Mouse (Mus musculus) mesoderm, embryonic 11.5 days (tissue): Measurements from ENCODE around the gene Acap3.
A peak's percentile ranks its signal among the peaks of the same experiment; 100 is the strongest.

Source experiments
- DNase-seq: peaks from one replicate; pipeline ENCODE4 v3.0.0-alpha.2; 2012; ENCODE audit warnings: low read depth, low spot score

Gene Acap3

DNA sequence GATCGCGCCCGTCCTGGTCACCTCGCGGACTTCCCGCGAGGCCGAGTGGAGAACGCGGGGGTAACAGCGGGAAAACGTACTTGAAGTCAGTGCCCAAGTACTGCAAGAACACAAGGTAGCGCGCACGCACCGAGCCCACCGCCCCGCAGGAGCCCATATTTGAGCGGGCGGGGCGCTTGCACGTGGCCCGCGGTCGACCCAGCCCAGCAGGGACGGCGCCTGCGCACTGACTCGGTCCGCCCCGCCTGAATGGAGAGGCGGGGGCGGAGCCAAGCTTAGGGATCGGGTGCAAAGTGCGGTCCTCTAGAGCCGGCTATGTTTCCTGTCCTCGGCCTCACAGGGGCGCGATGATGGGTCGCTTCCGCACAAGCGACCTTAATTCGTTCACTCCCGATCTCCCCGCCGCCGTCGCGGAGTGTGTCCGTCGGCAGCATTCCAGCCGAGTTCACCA is at the start of gene Acap3, which contains the start of gene Pusl1:
Gene Acap3, plus strand, starts transcription at position 272 of the 451 bp plus-strand sequence.
Gene Pusl1, minus strand, starts transcription at position 231 of the 451 bp plus-strand sequence.
- peak; percentile 97 for DNase-seq

DNA sequence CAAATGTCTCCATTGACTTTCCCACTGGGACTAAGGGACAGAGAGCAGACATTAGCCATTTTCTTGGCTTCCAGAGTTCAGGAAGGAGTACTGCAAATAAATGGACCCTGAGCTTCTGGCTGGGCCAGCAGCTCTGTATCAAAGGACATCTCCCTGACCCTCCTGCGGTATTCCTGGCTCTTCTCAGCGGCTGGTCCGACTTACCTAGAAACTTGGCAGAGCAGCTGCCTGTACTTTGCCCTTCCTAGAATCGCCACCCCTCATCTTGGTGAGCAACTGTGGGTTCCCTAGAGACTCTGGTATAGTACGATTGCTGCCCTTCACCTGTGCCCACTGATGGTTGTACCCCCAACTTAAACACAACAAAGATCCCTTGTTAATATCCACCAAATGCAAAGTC is 48.4 kb upstream of the Acap3 start:
- no peak for DNase-seq

DNA sequence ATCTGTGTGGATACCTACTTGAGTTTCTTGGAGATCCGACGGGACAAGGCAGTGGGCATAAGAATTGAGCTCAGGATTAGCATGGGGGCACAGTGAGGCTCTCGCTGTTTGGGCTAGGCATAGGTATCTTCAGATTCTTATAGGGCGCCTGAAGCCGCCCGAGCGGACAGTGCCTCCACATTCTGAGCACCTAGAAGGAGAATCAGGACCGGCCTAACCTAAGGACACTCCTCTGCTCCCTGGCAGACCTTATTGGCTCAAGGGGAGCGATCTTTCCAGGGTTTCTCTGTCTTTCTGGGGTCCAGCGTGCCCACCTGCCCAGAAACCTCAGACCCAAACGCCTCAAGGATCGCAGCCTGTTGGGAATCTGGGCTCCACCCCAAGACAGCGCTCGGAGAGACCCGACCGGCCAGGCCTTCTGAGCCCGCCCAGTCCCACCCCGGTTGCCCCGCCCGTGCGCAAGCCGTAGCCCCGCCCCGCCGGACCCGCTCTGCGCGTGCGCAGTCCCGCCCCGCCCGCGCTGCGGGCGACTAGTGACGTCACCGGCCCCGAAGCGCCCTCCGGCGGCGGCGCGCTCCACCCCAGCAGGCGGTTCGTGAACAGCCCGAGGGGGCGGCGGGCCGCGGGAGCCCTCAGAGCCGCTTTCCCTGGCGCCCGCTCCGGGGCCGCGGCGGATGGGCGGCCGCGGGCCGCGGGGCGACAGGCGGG is 44.6 kb upstream of the Acap3 start, which contains the start of gene Dvl1:
Gene Dvl1, plus strand, starts transcription at position 532 of the 708 bp plus-strand sequence.
- peak; percentile 95 for DNase-seq

DNA sequence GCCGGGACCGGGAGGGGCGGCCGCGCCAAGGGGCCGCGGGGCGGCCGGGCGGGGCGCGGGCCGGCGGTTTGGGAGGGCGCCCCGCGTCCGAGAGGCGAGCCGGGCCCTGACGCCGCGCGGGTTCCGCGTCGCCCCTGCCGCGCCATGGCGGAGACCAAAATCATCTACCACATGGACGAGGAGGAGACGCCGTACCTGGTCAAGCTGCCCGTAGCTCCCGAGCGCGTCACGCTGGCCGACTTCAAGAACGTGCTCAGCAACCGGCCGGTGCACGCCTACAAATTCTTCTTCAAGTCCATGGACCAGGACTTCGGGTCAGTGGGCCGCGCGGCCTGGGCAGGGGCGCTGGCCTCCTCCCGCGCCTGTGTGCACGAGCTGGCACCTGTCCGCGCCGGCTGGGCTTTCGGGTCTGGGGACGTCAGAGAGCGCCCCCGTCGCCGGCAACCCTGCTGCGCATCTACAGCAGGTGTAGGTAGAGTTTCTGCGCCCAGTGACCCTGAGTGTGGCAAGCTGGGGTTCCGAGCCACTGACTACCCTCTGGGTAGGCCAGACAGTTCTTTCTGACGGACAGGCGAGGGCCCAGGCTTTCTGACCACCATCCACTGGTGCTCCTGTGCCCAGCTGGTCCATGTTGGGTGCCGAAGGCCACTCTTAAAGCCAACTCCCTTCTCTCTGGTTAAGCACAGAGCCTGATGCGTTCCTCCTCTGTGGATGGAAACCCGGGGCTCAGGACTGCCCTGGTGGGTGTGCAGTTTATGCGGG is 43.9 kb upstream of the Acap3 start:
- DNase-seq: peak; percentile 44

DNA sequence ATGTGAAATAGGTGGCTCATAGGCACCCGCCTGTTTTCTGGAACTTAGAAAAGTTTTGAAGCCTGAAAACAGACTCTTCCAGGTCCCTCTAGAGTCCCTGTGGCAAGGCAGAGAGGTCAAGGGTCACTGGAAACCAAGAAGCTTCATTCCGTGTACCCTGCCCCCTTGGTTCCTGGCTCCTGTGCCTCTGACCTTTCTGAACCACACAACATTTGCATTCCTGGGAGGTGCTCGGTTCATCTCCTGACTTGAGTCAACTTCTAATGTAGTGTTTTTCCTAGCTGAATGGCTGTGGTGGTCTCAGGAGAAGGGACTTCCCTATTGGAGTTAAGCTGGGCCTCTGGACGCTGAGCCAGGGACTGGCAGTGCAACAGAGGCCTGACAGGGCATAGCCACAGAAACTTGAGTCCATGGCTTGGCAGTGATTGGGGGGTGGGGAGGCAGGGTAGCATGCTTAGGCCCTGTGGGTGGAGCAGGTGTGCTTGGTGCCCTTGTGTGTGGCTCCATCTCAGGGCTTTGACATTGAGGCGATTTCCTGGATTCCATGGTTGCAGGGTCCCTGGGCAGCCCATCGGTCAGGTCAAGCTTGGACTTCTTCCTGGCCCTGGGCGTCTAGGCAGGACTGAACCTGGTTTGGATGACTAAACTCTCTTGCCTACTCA is 43.1 kb upstream of the Acap3 start:
- DNase-seq: no peak

DNA sequence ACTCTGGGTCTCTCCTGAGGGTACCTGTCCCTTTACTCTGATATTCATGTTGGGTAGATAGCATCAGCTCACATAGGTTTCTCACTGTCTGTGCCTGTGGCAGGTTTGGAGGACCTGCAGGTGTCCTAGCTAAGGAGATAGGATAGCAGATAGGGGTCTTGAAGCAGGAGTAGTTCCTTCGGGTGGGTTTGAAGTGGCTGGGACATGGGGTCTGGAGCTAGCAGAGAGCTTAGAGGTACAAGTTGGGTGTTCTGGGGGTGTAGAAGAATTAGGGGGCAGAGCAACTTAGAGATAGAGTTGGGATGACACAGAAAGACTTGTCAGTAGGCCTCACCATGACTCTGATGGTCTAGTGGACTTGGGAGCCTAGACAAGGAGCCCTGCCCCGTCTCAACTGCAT is 42.2 kb upstream of the Acap3 start:
- DNase-seq: no peak

DNA sequence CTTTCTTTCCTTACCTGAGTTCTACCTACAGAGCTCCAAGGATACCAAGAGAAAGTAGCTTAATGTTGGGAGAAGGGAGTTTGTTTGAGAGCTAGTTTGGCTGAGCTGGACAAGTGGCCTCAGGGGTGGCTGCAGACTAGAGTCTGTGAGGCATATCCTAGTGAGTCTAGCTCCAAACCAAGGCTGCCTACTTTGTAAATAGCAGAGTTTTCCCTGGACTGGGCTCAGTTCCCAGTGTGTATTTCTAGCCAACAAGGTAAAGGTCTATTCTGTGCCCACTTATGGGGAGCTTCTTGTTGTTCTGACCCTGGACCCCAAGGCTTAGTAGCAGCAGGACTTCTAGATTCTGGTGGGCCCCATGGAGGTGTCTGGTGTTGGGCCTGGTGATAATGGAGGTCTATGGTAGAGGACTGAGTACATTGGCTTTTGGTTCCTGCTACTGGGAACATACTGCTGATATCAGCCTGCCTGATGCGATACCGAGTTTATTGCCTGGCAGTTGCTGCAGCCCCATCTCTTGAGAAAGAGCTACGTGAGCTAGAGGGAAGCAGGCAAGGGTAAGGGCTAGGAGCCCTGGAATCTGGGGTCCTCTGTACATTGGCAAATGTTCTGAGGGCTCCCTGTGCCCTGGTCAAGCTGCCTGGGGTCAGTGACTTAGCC is 41.7 kb upstream of the Acap3 start:
- no peak for DNase-seq

DNA sequence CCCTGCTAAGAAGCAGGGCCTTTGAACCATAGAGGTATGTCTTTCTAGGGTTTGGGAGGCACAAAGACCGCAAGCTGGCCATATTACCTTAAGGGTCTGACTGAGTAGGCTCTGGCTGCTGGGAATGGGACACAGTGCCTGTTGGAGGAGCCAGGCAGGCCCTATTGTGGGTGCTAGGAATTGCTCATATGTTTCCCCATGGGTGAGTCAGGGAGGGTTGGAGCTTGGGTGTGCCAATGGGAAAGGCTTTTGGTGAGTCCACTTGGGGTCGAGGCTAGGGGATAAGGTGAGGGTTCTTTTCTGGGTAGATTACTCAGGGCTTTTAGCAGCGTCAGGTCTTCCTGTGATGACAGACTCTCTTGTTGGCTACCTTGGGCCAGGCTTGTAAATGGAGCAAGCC is 40.3 kb upstream of the Acap3 start:
- no peak for DNase-seq

DNA sequence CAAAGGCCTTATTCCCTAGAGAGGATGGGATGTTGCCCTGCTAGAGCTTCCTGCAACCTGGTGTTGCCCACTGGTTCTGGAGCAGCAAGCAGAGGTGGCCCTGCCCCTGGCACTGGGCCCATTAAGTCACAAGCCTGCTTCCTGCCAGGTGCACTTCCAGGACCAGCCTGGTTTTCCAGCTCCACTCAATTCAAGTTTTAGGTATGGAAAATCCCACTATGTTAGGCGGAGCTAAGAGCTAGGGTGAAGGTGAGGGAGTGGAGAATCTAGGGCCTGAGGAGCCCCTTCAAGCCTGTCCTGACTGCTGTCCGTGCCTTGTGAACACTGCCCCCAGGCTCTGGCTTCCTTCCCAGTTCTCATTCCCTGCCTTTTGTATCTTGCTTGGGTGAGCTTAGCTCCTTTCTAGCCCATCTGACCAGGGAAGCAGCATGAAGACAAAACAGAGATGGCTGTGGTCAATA is 39.6 kb upstream of the Acap3 start:
- no peak for DNase-seq

DNA sequence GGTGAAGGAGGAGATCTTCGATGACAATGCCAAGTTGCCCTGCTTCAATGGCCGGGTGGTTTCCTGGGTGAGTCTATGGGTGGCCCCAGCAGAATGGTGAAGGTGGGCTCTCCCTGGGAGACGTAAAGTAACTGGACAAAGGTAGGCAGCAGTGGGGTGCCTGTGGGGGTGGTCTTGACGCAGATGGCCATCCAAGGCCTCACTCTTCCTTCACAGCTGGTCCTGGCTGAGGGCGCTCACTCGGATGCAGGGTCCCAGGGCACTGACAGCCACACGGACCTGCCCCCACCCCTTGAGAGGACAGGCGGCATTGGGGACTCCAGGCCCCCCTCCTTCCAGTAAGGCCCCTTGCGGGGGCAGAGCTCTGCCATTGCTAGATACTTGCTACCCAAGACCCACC is 38.2 kb upstream of the Acap3 start:
- no peak for DNase-seq

DNA sequence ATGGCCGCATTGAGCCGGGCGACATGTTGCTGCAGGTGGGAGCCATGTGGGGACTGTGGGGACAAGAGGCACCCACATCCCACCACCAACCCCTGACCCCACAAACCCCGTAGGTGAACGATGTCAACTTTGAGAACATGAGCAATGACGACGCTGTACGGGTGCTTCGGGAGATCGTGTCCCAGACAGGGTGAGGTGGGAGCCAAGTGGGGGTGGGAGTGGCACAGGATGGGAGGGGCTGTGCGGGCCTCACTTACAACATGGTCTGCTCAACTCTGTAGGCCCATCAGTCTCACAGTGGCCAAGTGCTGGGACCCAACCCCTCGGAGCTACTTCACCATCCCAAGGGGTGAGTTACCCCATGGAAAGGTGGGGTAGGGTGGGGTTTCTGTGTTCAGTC is 36.6 kb upstream of the Acap3 start:
- DNase-seq: no peak

DNA sequence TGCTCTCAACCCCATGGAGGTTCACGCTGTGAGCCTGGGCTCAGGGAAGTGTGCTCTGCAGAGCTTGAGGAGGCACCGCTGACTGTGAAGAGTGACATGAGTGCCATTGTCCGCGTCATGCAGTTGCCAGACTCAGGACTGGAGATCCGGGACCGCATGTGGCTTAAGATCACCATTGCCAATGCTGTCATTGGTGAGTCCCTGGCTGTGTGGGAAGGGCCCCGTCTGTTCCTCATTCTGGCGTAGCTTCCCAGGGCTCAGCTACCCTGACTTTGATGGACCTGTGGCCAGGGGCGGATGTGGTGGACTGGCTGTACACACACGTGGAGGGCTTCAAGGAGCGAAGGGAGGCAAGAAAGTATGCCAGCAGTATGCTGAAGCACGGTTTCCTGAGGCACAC is 35.6 kb upstream of the Acap3 start:
- DNase-seq: no peak

DNA sequence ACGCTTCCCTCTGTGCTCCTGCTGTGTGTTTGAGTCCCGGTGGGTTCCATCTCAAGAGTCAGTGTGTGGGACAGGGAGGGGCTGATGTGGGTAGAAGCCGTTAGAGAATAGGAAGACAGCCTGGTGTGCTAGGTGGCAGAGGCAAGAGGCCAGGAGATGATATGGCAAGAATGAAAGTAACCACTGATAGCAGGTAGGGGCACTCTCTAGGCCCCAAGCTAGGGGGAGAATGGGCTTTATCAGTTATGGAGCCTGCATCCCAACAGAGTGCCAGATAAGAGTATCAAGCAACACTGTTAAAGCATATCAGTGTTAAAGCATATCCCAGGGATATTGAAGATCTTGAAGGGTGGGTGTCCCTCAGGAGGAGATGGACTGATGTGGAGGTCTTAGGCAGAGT is 34.7 kb upstream of the Acap3 start:
- no peak for DNase-seq

DNA sequence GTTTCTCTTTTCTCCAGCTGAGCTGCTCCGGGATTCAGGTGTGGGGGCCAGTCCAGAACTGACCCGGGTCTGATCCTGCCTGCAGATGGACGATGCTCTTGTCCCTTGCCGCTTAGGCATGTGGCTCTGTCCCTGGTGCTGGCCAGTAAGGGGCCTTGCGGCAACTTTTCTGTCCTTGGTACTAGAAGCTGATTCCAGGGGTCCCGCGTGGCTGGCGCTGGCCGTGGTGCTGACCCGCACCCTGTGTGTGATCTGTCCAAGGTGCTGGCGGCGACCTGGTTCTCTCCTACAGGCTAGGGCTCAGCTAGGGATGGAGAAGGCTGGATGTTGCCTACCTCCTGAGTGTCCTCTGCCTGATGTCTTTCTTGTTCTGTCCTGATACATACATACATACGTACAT is 32.3 kb upstream of the Acap3 start:
- DNase-seq: peak; percentile 81

DNA sequence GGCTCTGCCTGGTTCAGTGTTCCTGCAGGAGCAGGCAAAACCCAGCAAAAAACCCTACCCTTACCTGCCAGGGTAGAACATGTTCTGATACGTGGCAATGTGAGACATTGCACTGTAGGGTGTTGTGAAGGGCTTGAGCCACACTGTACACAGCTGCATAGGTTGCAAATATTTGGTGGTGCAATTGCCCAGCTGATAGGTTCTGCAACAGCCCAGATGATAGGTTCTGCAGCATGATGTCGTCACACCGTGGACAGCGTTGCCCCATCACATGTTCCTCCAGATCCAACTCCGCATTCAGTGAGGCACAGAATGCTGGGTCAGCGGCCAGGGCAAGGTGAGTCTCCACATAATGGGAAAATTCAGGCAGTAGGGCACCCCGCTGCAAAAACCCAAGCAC is 29.8 kb upstream of the Acap3 start:
- no peak for DNase-seq

DNA sequence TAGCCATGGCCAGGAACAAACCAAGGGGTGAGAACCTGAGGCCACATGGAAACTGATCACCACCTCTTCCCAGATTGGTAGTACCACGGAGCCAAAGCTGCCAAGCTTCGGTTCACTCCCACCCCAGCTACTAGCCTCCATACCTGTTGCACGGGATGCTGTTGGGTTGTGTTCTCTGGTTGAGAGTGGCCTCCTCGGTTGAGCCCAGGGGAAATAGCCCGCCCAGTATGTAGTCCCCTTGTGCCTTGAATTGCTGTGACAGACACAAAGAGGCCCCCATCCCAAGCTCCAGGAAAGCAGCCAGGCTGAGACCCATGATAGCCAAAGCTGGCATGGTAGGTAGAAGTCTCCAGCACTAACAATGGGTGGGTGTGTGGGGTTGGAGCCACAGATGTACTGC is 28.6 kb upstream of the Acap3 start, which contains the start of gene Tas1r3:
Gene Tas1r3, minus strand, starts transcription at position 362 of the 400 bp plus-strand sequence.
- no peak for DNase-seq

DNA sequence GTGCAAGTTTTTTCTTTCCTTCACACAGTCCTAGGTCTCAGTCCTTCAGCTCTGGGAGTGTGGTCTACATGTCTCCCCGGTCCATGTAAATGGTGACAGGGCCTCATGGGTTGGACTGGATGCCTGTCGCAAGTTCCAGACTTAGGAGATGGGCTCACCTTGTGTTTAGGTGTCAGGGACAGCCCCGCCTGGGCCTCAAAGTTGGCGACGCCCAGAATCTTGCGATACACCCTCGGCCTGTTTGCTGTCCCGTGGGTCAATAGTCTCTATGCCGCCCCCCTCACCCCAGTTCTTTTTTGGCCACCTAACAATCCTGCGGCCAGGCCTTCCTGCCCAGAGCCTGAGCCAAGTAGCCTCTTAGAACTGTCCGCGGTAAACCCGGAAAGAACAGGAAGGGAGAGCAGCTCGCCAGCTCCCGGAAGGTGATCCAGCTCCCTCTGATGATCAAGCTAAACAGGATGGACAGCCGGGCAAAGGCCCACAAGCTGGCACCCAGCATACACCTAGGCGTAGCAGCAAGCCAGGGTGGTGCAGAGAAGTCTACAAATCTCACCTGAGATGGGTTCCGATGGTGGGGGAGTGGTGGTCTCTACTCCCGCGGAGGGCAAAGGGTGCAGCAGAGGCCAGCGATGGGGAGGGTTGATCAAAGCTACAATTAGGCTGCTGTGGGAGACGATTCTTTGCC is 22.9 kb upstream of the Acap3 start:
- no peak for DNase-seq

DNA sequence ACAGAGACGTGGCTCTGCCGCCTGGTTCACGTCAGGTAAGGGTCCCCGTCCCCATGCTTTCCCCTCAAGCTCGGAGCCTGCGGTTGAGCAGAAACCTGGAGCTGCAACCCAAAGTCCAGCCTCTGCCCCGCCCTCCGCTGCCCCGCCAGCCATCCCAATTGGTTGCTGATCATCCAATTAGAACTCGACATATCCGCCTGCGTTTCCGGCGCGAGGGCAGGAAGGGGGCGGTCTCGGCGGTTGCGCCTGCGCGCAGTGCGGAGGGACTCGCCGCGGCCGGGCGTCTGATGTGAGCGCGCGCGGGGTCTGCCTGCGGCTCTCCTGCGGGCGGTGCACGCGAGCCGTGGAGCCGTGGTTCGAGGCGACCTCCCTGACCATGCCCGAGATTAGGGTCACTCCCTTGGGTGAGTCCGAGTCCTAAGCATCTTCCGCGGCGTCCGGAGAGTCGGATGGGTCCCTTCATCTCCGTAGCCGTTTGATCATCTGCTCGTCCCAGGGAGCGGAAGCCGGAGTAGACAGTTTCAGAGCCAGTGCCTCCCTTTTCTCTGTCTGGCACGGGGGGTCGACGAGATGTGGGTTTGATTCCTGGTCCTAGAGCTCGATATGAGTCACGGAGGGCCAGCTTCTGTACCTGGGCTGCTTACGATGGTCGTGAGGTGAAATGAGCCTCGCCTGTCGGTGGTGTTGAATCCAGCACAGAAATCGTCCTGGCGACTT is 22.1 kb upstream of the Acap3 start, which contains the start of the genes Cptp and Ints11:
Gene Cptp, minus strand, starts transcription at position 124 of the 717 bp plus-strand sequence.
Gene Ints11, plus strand, starts transcription at position 230 of the 717 bp plus-strand sequence.
- peak; percentile 96 for DNase-seq

DNA sequence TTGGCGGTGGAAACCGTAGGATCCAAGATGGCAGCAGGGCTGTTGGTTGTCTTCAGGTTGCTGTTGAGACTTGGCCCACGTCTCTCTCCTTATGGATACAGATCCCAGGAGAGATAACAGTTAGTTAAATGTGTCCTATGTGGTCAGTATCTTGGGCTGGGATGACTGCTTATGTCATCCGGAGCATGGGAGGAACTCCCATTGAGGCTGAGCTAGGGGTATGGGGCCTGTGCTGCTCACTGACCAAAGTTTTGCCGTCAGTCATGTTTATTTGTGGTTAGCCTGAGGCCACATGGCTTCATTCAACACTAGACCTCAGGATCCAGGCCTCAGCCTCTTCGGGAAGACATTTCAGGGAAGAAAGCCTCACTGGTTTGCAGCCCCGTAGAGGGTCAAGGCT is 20.2 kb upstream of the Acap3 start:
- DNase-seq: no peak

DNA sequence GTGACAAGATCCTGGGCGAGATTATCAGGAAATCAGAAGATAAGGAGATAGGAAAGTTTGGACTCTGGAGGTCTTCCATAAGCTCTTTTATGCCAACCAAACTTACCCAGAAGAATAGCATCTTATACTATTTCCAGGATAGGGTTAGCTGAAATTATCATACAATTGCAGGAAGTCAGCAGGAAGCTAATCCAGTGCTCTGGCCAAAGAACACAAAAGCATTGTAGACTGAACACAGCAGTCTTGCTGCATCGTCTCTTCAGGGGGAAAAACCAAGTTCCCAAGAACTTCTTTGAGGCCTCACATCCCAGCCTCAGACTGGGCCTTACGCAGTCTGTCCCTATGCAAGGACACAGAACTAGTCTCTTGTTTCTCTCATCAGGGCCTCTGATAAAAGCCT is 8.0 kb upstream of the Acap3 start:
- DNase-seq: no peak
